Mouse (Mus musculus) cerebellum, postnatal 36 days (tissue): ENCODE data around the gene Spem2.

Experiments used
- DNase-seq, 2 experiments: peaks; one replicate each; pipeline ENCODE4 v3.0.0; 2021 to 2022; ENCODE audit warnings: mixed read lengths in 2 of 2

The Spem2 gene

DNA sequence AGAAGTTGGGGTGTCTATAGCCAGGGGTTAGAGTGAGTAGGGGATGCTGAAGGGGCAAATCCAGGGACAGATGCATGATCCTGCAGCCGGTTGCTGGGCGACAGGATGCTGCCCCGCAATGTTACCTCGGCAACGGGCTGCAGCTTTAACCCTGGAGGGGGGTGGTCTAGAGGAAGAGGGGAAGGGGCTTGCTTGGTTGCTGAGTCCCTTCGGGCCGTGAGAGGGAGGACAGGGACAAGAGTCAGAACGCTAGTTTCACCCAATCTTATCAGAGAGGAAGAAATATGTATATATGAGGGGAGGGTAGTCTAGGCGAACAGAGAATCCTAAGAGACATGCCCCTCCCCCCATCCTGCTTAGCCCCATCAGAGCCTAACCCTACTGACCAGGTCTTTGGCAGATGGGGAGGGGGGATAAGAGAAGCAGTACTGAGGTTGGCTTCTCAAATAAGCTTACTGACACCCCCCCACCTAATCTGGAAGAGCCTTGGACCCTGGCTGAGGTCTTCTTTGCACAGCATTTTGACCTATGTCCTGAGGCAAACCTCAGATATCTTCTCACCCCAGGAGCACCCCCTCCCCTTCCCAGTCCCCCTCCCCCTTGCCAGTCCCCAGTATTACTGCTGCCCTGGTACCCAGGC, 17.2 kb upstream of the Spem2 start:
- no peak for DNase-seq

GRCm38 (mm10) chr11:69834001-69834549, 15.8 kb upstream of the Spem2 start:
- peak; percentile 35 to 36 for DNase-seq

GRCm38 (mm10) chr11:69833554-69833953, 15.3 kb upstream of the Spem2 start:
- DNase-seq = no peak

DNA sequence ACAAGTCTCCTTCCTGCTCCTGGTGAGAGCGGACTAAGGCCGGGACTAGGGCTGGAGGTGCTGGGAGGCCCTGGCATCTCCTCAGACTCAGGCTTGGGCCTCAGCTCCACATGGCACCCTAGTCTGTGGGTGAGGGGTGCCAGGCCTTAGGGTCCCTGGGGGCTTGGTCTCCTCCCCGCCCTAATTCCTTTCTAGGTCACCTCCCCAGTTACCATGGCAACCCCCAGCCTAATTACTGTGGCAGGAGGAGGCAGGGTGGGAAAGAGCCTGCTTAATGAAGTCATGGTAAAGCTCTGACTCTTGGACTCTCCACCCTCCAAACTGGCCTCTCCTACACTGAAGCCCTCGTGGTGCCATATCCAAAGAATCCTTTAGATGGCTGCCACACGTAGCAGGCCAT, 10.6 kb upstream of the Spem2 start:
- DNase-seq = no peak

DNA sequence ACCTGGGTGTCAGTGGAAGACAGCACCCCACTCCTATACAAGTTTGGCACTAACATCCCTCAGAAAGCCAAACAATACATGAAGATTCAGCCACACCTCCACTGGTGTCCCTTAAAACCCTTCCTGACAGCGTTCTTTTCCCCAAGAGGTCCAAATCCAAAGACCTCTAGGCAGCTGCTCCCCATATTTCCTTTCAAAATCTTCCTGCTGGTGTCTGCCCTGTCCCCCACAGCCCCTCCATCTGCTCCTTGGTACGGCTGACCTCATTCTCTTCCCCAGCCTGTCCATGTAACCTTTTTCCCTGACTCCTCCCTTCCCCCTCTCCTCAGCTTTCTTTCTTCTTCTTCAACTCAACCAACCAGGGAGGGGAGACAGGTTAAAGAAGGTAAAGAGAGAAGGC, 5.2 kb upstream of the Spem2 start:
- DNase-seq = no peak

GRCm38 (mm10) chr11:69822080-69822479, 3.8 kb upstream of the Spem2 start, which contains the start of gene Spem1:
Spem1 (minus strand) TSS chr11:69822180.
- DNase-seq = no peak

- no peak for DNase-seq
These were observed 606 bp upstream of the Spem2 start for GRCm38 (mm10) chr11:69818871-69819270.

GRCm38 (mm10) chr11:69816520-69816919, 1.7 kb downstream of the Spem2 start:
- DNase-seq = no peak

GRCm38 (mm10) chr11:69815155-69815554, 3.1 kb downstream of the Spem2 start, which contains the start of gene Gm39566:
Gm39566 (minus strand) TSS chr11:69815298.
- no peak for DNase-seq

DNA sequence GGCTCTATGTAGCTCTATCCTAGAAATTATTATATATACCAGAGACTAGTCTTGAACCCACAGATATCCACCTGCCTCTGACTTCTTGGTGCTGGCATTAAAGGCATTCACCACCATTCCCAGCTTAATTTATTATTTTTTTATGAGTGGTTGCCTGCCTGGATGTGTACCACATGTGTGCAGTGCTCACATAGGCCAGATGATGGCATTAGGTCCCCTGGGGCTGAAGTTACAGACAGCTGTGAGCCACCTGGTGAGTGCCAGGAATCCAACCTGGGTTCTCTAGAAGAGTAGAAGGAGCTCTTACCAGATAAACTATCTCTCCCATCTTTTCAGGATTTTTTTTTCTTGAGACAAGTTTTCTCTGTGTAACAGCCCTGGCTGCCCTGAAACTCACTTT, 8.0 kb downstream of the Spem2 start:
- DNase-seq = no peak

- no peak for DNase-seq
These were observed 10.6 kb downstream of the Spem2 start for GRCm38 (mm10) chr11:69807641-69808040.

DNA sequence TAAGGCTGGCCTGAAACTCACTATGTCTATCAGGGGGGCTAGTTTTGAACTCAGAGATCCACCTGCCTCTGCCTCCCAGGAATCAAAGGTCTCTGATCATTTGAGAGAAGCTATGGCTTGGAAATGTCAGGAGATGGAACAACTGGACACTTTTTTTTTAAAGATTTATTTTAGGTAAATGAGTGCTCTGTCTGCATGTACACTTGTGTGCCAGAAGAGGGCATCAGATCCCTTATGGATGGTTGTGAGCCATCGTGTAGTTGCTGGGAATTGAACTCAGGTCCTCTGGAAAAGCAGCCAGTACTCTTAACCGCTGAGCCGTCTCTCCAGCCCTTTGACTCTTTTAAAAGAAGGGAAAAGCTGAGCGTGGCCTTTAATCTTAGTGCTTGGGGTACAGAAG, 11.9 kb downstream of the Spem2 start:
- DNase-seq = no peak

DNA sequence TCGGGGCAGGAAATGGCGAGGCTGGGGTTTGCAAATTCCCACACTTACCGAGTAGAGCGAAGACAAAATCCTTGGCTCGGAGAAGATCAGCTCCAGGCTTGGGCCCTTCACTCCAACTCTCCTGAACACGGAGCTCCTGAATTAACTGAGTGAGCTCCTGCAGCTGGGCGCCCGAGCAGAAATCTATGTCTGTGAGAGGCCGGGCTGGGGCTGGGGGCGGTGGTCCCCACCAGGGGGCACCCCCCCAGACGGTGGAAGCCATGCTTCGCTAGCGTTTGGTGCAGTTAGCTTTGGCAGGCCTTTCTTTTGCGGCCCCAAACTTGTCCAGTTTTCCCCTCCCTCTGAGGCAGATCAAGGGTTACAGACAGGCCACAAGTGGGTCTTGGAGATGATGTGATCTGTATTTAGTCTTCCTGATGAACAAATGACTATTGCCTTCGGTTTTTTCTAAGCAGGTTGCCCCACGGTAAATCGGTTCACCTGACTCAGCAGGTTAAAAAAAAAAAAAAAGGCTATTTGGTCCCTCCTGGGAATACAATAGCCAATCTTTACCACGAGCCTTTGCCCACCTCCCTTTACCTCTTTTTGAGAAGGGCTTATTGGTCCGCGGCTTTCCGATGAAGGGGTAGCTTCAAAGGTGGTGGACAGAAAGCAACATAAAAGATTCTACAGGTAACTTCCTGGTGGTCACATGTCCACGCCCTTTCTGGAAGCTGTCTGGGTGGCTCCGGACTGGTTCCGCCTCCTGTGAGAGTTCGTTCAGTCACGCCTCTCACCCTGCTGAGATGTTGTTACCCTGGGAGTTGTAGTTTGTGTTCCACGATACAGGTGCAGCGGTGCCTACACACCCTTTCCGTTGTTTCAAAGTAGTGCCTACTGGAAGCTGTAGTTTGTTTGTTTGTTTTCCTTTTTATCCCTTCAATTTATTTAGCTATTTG, 13.0 kb downstream of the Spem2 start, which contains the start of gene Tmem102:
Tmem102 (minus strand) TSS at position 653 of the 938 bp plus-strand sequence.
- DNase-seq = no peak

DNA sequence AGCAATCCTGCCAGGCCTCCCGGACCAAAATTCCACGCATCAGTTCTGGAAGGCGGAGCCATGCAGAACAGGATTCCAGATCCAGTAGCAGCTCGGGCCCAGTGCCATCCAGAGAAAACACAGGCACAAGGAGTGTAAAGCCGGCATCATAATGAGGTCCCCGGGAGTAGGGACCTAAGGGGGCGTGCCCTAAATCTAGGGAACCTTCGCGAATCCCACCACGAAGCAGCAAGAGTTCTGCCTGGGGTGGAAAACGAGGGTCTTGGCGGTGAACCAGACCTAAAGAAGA, 13.7 kb downstream of the Spem2 start:
- DNase-seq = no peak

DNA sequence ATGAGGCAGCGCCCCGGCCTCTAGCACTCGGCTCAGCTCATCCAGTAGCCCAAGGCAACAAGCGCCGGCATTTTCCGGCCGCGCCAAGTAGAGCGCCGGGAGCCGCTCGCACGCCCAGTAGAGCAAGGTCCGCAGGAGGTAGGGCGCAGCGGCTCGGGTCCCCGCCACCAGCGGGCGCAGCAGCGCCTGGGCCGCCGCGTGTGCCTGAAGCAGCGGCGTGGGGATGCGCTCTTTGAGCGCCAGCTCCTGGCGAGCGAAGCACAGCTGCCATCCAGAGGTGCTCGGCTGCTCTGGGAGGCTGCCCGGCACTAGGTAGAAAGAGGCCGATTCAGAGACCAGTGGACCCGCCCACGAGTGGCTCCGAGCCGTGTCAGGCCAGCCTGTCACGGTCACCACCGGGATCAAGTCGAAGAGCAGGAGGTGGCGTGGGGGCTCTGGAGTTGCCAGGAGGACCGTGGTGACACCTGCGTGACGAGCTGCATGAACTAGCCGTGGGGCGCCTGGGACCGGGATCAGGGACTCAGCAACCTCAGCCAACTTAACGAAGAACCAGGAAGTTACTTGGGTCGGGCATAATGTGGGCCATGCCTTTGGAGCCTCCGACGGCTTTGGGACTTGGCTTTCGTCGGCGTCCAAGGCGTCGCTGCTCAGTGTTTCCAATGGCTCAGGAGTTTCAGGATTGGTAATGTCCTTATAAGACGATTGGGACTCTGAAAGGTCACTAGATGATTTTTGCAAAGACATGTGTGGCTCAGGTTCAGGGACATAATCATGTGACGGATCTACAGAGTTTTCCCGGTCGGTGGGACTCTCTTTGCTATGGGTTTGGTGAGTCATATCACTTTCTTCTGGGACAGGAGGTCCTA, 14.2 kb downstream of the Spem2 start:
- peak; percentile 51 to 60 for DNase-seq

DNA sequence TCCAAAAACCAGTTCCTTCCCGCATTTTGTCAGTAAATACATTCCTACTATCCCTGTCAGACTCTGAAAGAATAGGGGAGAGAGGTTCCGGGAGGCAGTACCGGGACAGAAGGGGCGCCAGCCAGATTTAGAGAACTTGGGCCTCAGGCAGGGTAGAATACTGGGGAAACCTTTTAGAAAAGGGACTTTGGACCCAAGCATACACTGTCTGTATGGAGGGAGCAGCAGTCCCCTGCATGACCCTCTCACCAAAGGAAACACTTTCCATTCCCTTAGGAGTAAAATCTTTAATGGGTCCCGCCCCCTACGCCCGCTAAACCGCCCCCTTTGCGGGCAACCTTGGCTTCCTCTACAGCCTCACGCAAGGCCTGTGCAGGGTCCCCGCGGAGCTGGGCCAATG, 14.9 kb downstream of the Spem2 start:
- no peak for DNase-seq

GRCm38 (mm10) chr11:69802648-69803105, 15.6 kb downstream of the Spem2 start:
- peak; percentile 52 to 67 for DNase-seq

DNA sequence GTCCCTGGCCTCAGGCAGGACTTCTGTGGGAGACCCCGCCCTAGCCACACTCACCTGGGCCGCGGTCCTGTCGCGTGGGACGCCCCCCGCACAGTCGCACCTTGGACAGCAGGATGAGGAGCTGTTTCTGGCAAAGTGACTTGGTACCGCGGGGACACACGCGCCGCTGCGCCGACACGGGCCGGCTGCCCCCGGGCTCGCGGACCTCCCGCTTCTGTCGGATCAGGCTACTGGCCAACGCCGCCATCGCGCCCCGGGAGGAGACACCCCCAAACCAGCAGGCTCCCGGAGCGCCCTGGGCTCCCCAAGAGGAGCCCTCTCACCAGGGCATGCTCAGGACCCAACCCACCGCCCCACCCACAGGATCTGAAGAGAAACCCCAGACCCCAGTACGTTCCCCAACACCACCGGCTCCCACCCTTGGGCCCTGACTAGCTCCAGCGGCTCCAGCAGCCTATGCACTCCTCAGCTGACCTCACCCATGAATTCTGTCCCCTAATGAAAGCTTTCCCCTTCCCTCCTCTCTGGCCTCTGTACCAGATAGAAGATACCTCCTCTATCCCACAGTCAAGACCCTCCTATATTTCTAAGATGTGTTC, 16.8 kb downstream of the Spem2 start, which contains the start of gene Fgf11:
Fgf11 (minus strand) TSS at position 479 of the 599 bp plus-strand sequence.
- no peak for DNase-seq

- peak in 1 of 2 experiments; percentile 45 for DNase-seq
These were observed 17.7 kb downstream of the Spem2 start for GRCm38 (mm10) chr11:69800392-69801197.

DNA sequence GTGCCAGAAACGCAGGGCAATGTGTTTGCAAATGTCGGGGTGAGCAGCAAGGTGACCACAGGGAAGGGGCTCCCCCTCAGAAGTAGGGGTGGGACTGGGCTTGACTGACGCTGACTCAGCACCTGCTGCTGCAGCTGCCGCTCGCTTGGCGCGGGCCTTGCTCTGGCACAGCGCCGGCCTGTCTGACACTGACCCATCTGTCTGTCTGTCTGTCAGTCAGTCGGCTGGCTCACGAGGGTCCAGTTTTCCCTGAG, 18.2 kb downstream of the Spem2 start:
- no peak for DNase-seq

GRCm38 (mm10) chr11:69799394-69800137, 18.7 kb downstream of the Spem2 start:
- DNase-seq = no peak
